Mouse (Mus musculus) right cerebral cortex, postnatal 10 days (tissue): ENCODE results near the gene Igsf8.

Experiments used
- DNase-seq, 2 experiments: peaks; one replicate each; pipeline ENCODE4 v3.0.0; 2021; ENCODE audit warnings: low spot score in 2 of 2

Gene Igsf8

GRCm38 (mm10) chr1:172347382-172347781, 85.9 kb downstream of the Igsf8 start:
- no peak for DNase-seq

GRCm38 (mm10) chr1:172349504-172349903, 88.1 kb downstream of the Igsf8 start:
- no peak for DNase-seq

- peak; percentile 85 to 92 for DNase-seq
Observed at GRCm38 (mm10) chr1:172349916-172350812, 88.7 kb downstream of the Igsf8 start.

- DNase-seq: no peak
Observed at GRCm38 (mm10) chr1:172352001-172352400, 90.6 kb downstream of the Igsf8 start.

- no peak for DNase-seq
Observed at GRCm38 (mm10) chr1:172352453-172352852, 91.0 kb downstream of the Igsf8 start.

- no peak for DNase-seq
Observed at GRCm38 (mm10) chr1:172355336-172355735, 93.9 kb downstream of the Igsf8 start.

GRCm38 (mm10) chr1:172357550-172357949, 96.1 kb downstream of the Igsf8 start:
- DNase-seq: peak in 1 of 2 experiments; percentile 63

GRCm38 (mm10) chr1:172358341-172358740, 96.9 kb downstream of the Igsf8 start:
- peak; percentile 51 to 54 for DNase-seq

GRCm38 (mm10) chr1:172364684-172365083, 103.2 kb downstream of the Igsf8 start:
- peak; percentile 73 to 82 for DNase-seq

- DNase-seq: peak; percentile 60 to 69
Observed at GRCm38 (mm10) chr1:172368768-172369418, 107.5 kb downstream of the Igsf8 start.
